Mouse (Mus musculus) embryonic facial prominence, embryonic 12.5 days (tissue): Measurements from ENCODE around the gene Gata2. TPM values are rescaled to one million over a fixed set of nuclear protein-coding genes. Genes with fewer than 3 reads are reported as not detected.

Source experiments
- ATAC-seq: fragments of 200-750 bp; cut with Nextera tagmentation; 2 replicates; pipeline ENCODE4 v1.8.0; 2017; ENCODE audit not compliant: insufficient number of reproducible peaks, insufficient read depth, low FRiP score, low TSS enrichment
- H3K27ac ChIP-seq: fragments of 300-500 bp; sonication (generic); 2 replicates; pipeline ENCODE4 v1.5.1; 2016; ENCODE audit warnings: mild to moderate bottlenecking
- H3K27me3 ChIP-seq: fragments of 300-500 bp; sonication (generic); 2 replicates; pipeline ENCODE4 v1.6.1; 2016; ENCODE audit warnings: mild to moderate bottlenecking, moderate library complexity
- H3K36me3 ChIP-seq: fragments of 300-500 bp; sonication (generic); 2 replicates; pipeline ENCODE4 v1.6.1; 2016; ENCODE audit warnings: mild to moderate bottlenecking
- H3K4me1 ChIP-seq: fragments of 300-500 bp; sonication (generic); 2 replicates; pipeline ENCODE4 v1.6.1; 2016
- H3K4me2 ChIP-seq: fragments of 300-500 bp; sonication (generic); replicated peaks from 2 replicates; pipeline ENCODE4 v1.6.1; 2016; ENCODE audit warnings: mild to moderate bottlenecking, moderate library complexity
- H3K4me3 ChIP-seq: fragments of 300-500 bp; sonication (generic); 2 replicates; pipeline ENCODE4 v1.5.1; 2016; ENCODE audit warnings: mild to moderate bottlenecking
- H3K9ac ChIP-seq: fragments of 300-500 bp; sonication (generic); 2 replicates; pipeline ENCODE4 v1.6.1; 2016; ENCODE audit warnings: mild to moderate bottlenecking, moderate library complexity
- H3K9me3 ChIP-seq: fragments of 300-500 bp; sonication (generic); 2 replicates; pipeline ENCODE4 v1.6.1; 2016; ENCODE audit warnings: mild to moderate bottlenecking, moderate library complexity
- WGBS: fragments of 180-500 bp; shearing (Covaris S2); methylation state at CpG from one replicate; pipeline ENCODE4 v1.1.7; 2016; 5-methylcytosine and 5-hydroxymethylcytosine counted together
- polyA plus RNA-seq: library from polyadenylated mRNA; unstranded; fragments of >200 nt; fragmentation: Nextera tagmentation; extraction: Ambion mirVana; gene quantifications from 2 replicates; pipeline ENCODE4 v1.2.1, GENCODE M21; 2016

Gata2 gene
- polyA plus RNA-seq, 1 experiment from 2014 or later: 50.4 TPM

GRCm38 (mm10) chr6:88184671-88185070 is 9.0 kb upstream of the Gata2 start:
- ATAC-seq: no peak
- 76% methylated on average over 4 of the region's 4 CpGs for WGBS
- H3K9ac ChIP-seq: no peak overlapping the region

GRCm38 (mm10) chr6:88188148-88188547 is 5.5 kb upstream of the Gata2 start:
- no peak overlapping the region for H3K27ac ChIP-seq
- H3K36me3 ChIP-seq: no peaks in the 10 kb centered on the region
- H3K9me3 ChIP-seq: no peaks in the 10 kb centered on the region
- H3K27me3 ChIP-seq: peaks cover 67% of the 10 kb centered on the region
- 0 out of 2 replicates have a peak, but pooled peaks cover 10% of the 10 kb centered on the region for H3K4me1 ChIP-seq
- WGBS: 72% methylated on average over 6 of the region's 6 CpGs
- H3K4me3 ChIP-seq: no peak overlapping the region
- no peak overlapping the region; the same call in 1 of the 2 replicates for H3K9ac ChIP-seq
- H3K4me2 ChIP-seq: no peak overlapping the region
- no peak for ATAC-seq

More at GRCm38 (mm10) chr6:88184671-88185070, 9.0 kb upstream of the Gata2 start:
- no peaks in the 10 kb centered on the region for H3K9me3 ChIP-seq
- 0 out of 2 replicates have a peak, but pooled peaks cover 4% of the 10 kb centered on the region for H3K4me1 ChIP-seq
- no peak overlapping the region for H3K27ac ChIP-seq
- no peak overlapping the region for H3K4me3 ChIP-seq
- no peak overlapping the region for H3K4me2 ChIP-seq
- no peaks in the 10 kb centered on the region for H3K36me3 ChIP-seq
- H3K27me3 ChIP-seq: peaks cover 32% of the 10 kb centered on the region

- Histone ChIP-seq H3K4me1 (peaks cover 18% of the 10 kb centered on the region), H3K27me3 (peaks cover 80% of the 10 kb centered on the region), H3K9ac (peak overlapping the region; percentile 31; the same call in 1 of the 2 replicates), H3K27ac (no peak overlapping the region), H3K4me2 (peak overlapping the region; percentile 74), H3K36me3 (no peaks in the 10 kb centered on the region), H3K4me3 (peak overlapping the region; percentile 45), H3K9me3 (no peaks in the 10 kb centered on the region)
- peak; percentile 53 for ATAC-seq
- WGBS: 1% methylated on average over 56 of the region's 56 CpGs
These were observed 4.2 kb upstream of the Gata2 start for GRCm38 (mm10) chr6:88189312-88190042.

GRCm38 (mm10) chr6:88190043-88190309 is 3.7 kb upstream of the Gata2 start:
- Histone ChIP-seq H3K4me1 (peaks cover 21% of the 10 kb centered on the region), H3K27me3 (peaks cover 85% of the 10 kb centered on the region), H3K36me3 (no peaks in the 10 kb centered on the region), H3K4me2 (peak overlapping the region; percentile 74), H3K27ac (no peak overlapping the region), H3K9ac (no peak overlapping the region), H3K9me3 (no peaks in the 10 kb centered on the region), H3K4me3 (peak overlapping the region; percentile 45)
- WGBS: 1% methylated on average over 13 of the region's 13 CpGs
- no peak for ATAC-seq

GRCm38 (mm10) chr6:88190310-88191023 is 3.2 kb upstream of the Gata2 start:
- peaks cover 22% of the 10 kb centered on the region for H3K4me1 ChIP-seq
- no peak for ATAC-seq

GRCm38 (mm10) chr6:88191024-88191365 is 2.7 kb upstream of the Gata2 start:
- H3K4me3 ChIP-seq: no peak overlapping the region
- peaks cover 95% of the 10 kb centered on the region for H3K27me3 ChIP-seq
- no peak overlapping the region for H3K27ac ChIP-seq
- no peak for ATAC-seq
- WGBS: 11% methylated on average over 6 of the region's 6 CpGs
- H3K9me3 ChIP-seq: no peaks in the 10 kb centered on the region
- H3K9ac ChIP-seq: no peak overlapping the region
- H3K4me2 ChIP-seq: peak overlapping the region; percentile 74
- no peaks in the 10 kb centered on the region for H3K36me3 ChIP-seq
- peaks cover 22% of the 10 kb centered on the region for H3K4me1 ChIP-seq

More at GRCm38 (mm10) chr6:88190310-88191023, 3.2 kb upstream of the Gata2 start:
- peak overlapping the region; percentile 45; the same call in 1 of the 2 replicates for H3K4me3 ChIP-seq
- peak overlapping the region; percentile 7; the same call in 1 of the 2 replicates for H3K9ac ChIP-seq
- peak overlapping the region; percentile 74 for H3K4me2 ChIP-seq
- H3K27me3 ChIP-seq: peaks cover 90% of the 10 kb centered on the region
- H3K27ac ChIP-seq: no peak overlapping the region
- no peaks in the 10 kb centered on the region for H3K9me3 ChIP-seq
- WGBS: 3% methylated on average over 49 of the region's 49 CpGs
- H3K36me3 ChIP-seq: no peaks in the 10 kb centered on the region

- Histone ChIP-seq H3K4me2 (no peak overlapping the region), H3K9ac (no peak overlapping the region), H3K36me3 (no peaks in the 10 kb centered on the region), H3K4me3 (no peak overlapping the region), H3K9me3 (no peaks in the 10 kb centered on the region), H3K27me3 (peaks cover 99% of the 10 kb centered on the region), H3K4me1 (peaks cover 27% of the 10 kb centered on the region), H3K27ac (no peak overlapping the region)
- ATAC-seq: no peak
- 13% methylated on average over 4 of the region's 4 CpGs for WGBS
These were observed 2.1 kb upstream of the Gata2 start for GRCm38 (mm10) chr6:88191411-88192070.

- Histone ChIP-seq H3K27ac (no peak overlapping the region), H3K4me3 (no peak overlapping the region; the same call in 1 of the 2 replicates), H3K9me3 (no peaks in the 10 kb centered on the region), H3K9ac (no peak overlapping the region), H3K27me3 (peaks cover 99% of the 10 kb centered on the region), H3K4me2 (peak overlapping the region; percentile 62; the same call in 1 of the 2 replicates), H3K4me1 (peaks cover 39% of the 10 kb centered on the region), H3K36me3 (no peaks in the 10 kb centered on the region)
- WGBS: 12% methylated on average over 8 of the region's 8 CpGs
- ATAC-seq: no peak
These were observed 935 bp upstream of the Gata2 start for GRCm38 (mm10) chr6:88192756-88193155.

- H3K9me3 ChIP-seq: no peaks in the 10 kb centered on the region
- H3K4me2 ChIP-seq: peak overlapping the region; percentile 62
- peak overlapping the region; percentile 48 for H3K9ac ChIP-seq
- H3K36me3 ChIP-seq: no peaks in the 10 kb centered on the region
- peak overlapping the region; percentile 40 for H3K4me3 ChIP-seq
- peaks cover 99% of the 10 kb centered on the region for H3K27me3 ChIP-seq
- H3K27ac ChIP-seq: no peak overlapping the region
- H3K4me1 ChIP-seq: peaks cover 51% of the 10 kb centered on the region
- 1% methylated on average over 54 of the region's 58 CpGs for WGBS
- ATAC-seq: no peak
These were observed 624 bp downstream of the Gata2 start for GRCm38 (mm10) chr6:88194053-88194977.

- WGBS: 4% methylated on average over 7 of the region's 7 CpGs
- peak overlapping the region; percentile 62 for H3K4me2 ChIP-seq
These were observed 1.3 kb downstream of the Gata2 start for GRCm38 (mm10) chr6:88194978-88195325.

More at GRCm38 (mm10) chr6:88194978-88195325, 1.3 kb downstream of the Gata2 start:
- peak overlapping the region; percentile 40; the same call in 1 of the 2 replicates for H3K4me3 ChIP-seq
- peaks cover 99% of the 10 kb centered on the region for H3K27me3 ChIP-seq
- peaks cover 57% of the 10 kb centered on the region for H3K4me1 ChIP-seq
- H3K36me3 ChIP-seq: no peaks in the 10 kb centered on the region
- H3K9ac ChIP-seq: 0 out of 2 replicates have a peak overlapping the region, but pooled peaks have one; percentile 4
- ATAC-seq: no peak
- no peak overlapping the region for H3K27ac ChIP-seq
- no peaks in the 10 kb centered on the region for H3K9me3 ChIP-seq
